Mouse (Mus musculus) liver, adult 2 months (tissue): ENCODE data around the gene Gm10188.

Source experiments
- CTCF ChIP-seq: fragments of 200-500 bp; IDR thresholded peaks from 2 replicates; pipeline ENCODE4 v1.5.1; 2011; ENCODE audit warnings: low read depth, low read length, control low read depth
- POLR2A ChIP-seq: fragments of 200-500 bp; IDR thresholded peaks from 2 replicates; pipeline ENCODE4 v1.6.1; 2011; ENCODE audit warnings: low read length, control low read depth; ENCODE audit not compliant: insufficient read depth; ENCODE audit errors: extremely low read depth

DNA sequence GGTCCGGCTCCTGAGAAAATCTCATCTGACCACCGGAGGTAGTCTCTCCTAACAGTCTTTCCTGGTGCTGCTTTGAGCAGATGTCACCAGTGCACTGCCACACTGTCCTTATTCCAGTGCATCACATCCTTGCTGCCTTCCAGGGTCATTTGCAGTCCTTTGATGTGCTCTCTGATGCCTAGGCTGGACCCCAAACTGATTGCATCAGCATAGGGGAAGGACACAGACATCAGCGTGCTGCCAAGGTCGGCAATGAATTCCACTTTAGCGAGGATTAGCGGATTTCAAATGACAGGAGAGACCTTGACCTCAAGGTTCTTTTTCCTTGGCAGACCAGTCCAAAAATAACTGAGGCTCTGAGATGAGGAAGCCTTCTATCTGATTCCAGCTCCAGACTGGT, 47.6 kb upstream of the Gm10188 start:
- TF ChIP-seq CTCF: no peak
- TF ChIP-seq POLR2A: no peak
